Mouse (Mus musculus): ENCODE measurements around the gene Cmip.
"Not testable (repeated sequence)": the region's sequence is repeated elsewhere in the genome, so short reads cannot be mapped to it uniquely, and the experiment has no call there.

Cmip gene

GRCm38 (mm10) chr8:117412232-117412631, 155.4 kb downstream of the Cmip start:
- DNase-seq (ENCODE audit: extremely low spot score, low spot score): no peak

- no peak for DNase-seq (ENCODE audit: extremely low spot score, low spot score)
These were observed 161.0 kb downstream of the Cmip start for GRCm38 (mm10) chr8:117417830-117418229.

- DNase-seq (ENCODE audit: extremely low spot score, low spot score): no peak
These were observed 164.1 kb downstream of the Cmip start for GRCm38 (mm10) chr8:117420841-117421534.

DNA sequence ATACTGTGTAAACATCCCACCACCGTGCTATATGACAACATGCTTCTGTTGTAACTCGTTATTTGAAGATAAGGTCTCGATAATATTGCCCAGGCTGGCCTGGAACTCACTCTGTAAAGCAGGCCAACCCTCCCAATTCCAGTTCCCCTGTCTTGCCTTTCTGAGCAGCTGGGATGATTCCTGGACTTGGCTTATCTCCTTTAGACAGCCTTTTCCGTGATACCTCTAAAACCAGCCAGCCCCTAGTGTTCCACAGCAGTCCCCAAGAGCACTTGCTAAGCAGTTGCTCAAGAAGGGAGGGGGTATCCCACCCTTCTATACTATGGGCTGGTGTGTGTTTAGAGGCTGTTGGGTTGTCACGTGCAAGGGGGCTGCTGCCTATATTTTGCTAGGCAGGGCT, 165.0 kb downstream of the Cmip start:
- no peak for DNase-seq (ENCODE audit: extremely low spot score, low spot score)

DNA sequence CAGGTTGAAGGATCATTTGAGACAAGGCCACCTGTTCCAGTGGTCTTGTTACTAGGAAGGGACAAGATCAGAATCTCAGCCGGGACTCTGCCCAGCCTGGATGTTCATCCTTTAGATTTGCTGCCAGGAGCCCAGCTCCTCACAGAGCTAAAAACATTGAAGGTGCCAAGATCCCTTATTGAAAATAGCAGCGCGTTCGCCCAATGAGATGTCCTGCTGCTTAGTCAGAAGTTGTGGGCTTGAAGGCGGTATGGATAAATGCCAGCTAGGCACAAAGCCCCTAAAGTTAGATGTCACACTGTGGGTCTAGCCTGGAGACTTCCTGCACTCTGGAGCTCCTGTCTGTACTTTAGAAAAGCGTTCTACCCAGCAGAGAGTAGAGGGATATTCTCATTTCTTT, 165.5 kb downstream of the Cmip start:
- DNase-seq (ENCODE audit: extremely low spot score, low spot score): no peak

DNA sequence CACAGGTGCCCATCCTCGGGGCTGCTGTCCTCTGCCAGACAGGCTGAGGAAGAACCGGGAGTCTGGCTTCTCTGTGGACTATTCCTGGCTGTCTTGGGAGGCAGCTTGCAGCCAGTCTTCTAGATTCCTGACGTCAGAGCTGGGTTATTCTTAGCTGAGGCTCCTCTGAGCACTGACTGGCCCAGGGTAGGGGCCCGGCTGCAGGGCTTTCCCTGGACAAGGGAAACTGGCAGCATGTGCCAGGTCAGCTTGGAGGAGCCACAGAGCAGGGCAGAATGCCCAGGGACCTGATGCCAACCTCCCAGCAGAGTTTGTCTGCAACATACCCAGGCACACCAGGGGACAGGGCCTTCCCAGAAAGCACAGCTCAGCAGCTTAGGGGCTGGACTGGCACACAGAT, 166.2 kb downstream of the Cmip start:
- no peak for DNase-seq (ENCODE audit: extremely low spot score, low spot score)

DNA sequence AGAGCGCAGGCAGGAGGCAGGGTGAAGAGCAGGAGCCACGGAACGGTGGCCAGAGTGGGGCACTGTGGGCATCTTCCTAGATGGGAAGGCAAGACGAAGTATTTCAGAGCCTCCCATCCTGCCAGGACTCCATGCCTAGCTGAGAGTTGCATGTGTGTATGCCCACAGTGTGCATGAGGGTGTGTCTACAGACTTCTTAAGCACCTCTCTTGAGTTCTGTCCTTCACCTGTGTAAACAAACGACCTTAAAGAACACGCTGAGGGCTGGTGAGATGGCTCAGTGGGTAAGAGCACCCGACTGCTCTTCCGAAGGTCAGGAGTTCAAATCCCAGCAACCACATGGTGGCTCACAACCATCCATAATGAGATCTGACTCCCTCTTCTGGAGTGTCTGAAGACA, 171.0 kb downstream of the Cmip start:
- not testable (repeated sequence) for DNase-seq (ENCODE audit: extremely low spot score, low spot score)

DNA sequence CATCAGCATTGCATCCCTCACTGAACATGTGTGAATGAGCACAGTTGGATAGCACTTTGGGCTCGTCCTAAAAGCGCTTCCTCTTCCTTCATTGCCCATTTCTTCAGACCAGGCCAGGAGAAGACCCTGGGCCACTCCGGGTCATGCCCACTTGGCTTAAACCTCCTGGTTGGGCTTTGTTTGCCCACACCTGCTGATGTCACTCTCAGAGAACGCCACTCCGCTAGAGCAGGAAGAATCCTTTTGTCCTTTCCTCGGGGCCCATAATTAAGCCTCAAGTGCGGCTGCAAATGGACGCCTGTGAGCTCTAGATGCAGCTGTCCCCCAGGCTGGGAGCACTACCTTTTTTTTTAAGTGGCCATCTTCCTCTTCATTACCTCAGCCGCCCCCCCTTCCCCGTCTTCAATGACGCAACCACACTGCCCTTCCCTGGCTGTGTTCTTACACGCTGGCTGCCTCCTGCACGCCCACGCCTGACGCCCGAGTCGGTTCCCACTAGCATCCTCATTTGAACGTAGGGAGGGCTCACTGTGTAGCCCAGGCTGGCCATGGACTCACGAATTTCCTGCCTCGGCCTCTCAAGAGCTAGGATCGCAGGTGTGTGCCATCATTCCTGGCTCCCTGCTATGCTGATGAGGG, 171.8 kb downstream of the Cmip start:
- DNase-seq (ENCODE audit: extremely low spot score, low spot score): no peak

GRCm38 (mm10) chr8:117430624-117431023, 173.8 kb downstream of the Cmip start:
- no peak for DNase-seq (ENCODE audit: extremely low spot score, low spot score)

- DNase-seq (ENCODE audit: extremely low spot score, low spot score): no peak
These were observed 174.7 kb downstream of the Cmip start for GRCm38 (mm10) chr8:117431554-117431953.

DNA sequence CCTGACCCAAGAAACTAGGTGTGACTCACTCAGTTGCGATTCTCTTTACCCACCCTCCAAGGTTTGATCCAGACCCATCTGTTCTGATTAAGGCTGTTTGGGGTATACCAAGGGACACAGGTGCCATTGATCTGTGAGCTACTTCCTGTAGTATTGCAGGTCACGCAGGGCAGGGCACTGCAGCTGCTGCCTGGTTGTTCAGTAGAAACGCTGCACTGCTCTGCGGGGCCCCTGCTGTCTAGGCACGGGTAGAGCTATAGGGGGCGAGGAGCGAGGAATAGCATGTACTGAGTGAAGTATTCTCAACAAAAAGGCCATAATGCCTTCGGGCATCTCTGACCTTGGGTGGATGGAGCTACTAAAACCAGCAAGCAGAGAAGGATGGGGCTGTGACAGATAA, 175.2 kb downstream of the Cmip start:
- no peak for DNase-seq (ENCODE audit: extremely low spot score, low spot score)

DNA sequence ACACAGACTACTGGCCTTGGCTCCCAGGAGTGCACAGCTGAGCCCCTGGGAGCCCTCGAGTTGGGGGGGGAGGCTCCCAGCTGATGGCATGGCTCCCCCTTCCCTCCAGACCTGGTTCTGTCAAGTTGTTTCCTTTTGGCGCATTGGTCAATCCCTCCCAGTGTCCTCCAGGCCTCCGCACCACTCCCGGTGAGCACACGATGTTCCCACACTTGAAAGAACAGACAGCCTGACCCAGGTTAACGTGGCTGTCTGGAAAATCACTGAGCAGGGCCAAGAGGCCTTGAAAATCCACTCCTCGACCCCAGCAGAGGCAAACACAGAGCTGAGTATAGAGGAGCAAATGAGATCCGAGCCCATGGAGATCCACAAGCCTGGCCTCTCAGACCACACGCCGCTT, 177.1 kb downstream of the Cmip start:
- DNase-seq (ENCODE audit: extremely low spot score, low spot score): no peak

DNA sequence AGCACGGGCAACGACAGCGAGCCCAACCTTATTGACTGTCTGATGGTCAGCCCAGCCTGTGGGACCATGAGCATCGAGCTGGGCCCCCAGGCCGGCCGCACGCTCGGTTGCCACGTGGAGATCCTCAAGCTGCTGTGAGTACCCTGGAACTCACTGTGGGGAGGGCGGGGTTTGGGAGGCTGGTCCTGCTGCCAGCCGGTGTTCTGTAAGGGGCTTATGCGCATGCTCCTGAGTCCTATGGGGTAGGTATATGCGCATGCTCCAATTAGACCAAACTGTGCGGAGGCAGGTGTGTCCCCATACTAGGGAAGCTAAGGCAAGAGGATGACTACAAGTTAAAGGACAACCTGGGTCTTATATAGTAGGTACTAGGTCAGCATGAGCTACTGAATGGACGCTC, 179.9 kb downstream of the Cmip start:
- no peak for DNase-seq (ENCODE audit: extremely low spot score, low spot score)

DNA sequence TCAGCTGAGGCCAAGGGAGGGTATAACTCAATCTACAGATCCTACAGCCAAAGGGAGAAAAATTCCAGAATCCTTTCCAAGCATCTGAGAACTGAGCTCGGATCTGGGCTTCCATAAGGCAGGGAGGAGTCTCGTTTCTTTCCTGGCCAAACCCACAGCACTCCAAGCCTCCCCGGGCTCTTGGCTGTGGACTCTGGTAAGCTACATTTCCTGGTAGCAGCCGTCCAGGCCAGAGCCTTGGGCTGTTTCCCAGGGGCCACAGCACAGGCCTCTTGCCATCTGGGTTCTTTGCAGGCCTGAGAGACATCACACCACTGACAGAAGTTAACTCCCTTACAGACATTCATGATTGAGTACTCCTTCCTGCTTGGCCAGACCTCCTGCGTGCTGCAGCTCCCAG, 180.8 kb downstream of the Cmip start:
- no peak for DNase-seq (ENCODE audit: extremely low spot score, low spot score)

DNA sequence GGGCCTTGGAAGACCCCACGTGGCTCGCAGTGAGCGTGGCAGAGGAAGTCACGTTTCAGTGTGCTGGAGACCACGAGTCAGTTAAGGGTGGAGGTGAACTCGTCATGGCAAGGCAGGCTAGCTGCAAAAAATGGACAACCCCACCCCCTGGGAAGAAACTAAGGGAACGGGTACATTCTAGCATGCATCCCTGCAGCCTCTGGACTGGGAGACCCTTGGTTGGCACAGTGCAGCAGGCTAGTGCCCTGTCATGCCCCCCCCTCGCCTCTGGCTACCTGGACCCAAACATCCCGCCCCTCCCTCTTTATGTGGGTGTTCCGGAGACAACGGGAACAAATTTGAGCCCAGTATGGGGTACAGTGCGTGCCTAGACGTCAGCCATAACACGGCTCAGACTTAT, 183.5 kb downstream of the Cmip start:
- no peak for DNase-seq (ENCODE audit: extremely low spot score, low spot score)

- DNase-seq (ENCODE audit: extremely low spot score, low spot score): no peak
These were observed 183.9 kb downstream of the Cmip start for GRCm38 (mm10) chr8:117440759-117441158.

- DNase-seq (ENCODE audit: extremely low spot score, low spot score): no peak
These were observed 188.6 kb downstream of the Cmip start for GRCm38 (mm10) chr8:117445507-117445906.

GRCm38 (mm10) chr8:117446344-117446997, 189.6 kb downstream of the Cmip start:
- DNase-seq (ENCODE audit: extremely low spot score, low spot score): no peak

DNA sequence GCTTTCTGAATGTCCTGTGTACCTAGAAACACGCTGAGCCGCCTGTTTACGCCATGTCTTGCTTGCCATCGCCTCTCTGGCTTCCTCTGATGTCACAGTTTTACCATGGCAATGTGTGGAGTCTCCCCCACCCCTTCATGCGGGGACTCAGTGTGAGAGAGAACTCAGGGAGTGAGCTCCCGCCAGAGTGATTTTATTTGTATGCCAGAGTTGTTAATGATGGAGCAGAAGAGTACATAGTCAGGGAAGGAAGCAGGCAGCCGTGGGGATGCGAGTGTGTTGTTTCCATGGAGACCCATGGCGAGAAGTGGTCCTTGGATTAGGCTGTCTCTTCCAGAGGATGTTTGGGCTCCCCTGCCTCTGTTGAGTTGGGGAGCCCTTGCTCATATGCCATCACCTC, 194.2 kb downstream of the Cmip start:
- DNase-seq (ENCODE audit: extremely low spot score, low spot score): no peak

- no peak for DNase-seq (ENCODE audit: extremely low spot score, low spot score)
These were observed 197.1 kb downstream of the Cmip start for GRCm38 (mm10) chr8:117453974-117454373.

DNA sequence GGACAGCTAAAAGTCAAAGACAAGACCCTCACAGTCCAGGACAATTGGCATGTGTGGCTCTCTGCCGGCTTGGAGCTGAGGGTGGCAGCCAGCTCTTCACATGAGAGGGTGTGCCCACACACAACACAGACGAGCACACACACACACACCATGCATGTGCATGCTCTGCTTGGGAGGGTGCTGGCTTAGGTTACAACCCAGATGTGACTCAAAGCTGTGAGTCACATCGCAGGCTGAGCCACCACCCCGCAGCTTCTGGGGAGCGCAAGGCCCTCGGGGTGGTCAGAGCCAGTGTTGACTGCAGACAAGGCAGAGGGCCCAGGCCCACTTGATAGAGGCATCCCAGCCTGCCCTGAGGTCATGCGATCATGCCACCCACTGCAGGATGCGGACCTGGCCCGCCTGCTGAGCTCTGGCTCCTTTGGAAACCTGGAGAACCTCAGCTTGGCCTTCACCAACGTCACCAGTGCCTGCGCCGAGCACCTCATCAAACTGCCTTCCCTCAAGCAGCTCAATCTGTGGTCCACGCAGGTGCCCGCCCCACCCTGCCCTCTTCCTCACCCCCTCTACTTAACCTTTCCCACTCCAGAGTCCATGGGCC, 197.8 kb downstream of the Cmip start:
- DNase-seq (ENCODE audit: extremely low spot score, low spot score): no peak

GRCm38 (mm10) chr8:117455701-117456100, 198.8 kb downstream of the Cmip start:
- DNase-seq (ENCODE audit: extremely low spot score, low spot score): no peak

Data from neural tube, embryonic 10.5 days (tissue).